Mouse (Mus musculus) NIH3T3 (cell line): ENCODE measurements around the gene Pdcl2.

Experiments
- DNase-seq: peaks from one replicate; pipeline ENCODE4 v3.0.0-alpha.2; 2012; ENCODE audit warnings: low read depth

The Pdcl2 gene

DNA sequence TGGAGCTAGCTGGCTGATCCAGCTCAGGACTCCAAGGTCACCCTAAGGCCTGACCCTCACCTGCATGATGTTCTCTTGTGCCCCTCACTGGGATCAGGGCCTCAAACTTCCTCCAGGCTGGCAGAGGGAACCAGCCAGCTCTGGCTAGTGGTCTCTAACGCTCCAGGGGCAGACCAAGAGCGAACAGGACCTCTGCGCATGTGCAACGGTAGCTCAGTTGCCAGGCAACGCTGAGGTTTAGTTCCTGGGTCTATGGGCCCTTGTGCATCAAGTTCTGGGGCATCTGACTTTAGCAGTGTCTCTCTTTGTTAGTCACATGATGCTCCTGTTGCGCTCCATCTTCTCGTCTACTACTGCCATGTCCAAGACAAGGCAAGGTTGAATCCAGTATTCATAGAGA, at the start of gene Pdcl2:
Gene Pdcl2, minus strand, starts transcription at position 204 of the 400 bp plus-strand sequence.
- DNase-seq: no peak

DNA sequence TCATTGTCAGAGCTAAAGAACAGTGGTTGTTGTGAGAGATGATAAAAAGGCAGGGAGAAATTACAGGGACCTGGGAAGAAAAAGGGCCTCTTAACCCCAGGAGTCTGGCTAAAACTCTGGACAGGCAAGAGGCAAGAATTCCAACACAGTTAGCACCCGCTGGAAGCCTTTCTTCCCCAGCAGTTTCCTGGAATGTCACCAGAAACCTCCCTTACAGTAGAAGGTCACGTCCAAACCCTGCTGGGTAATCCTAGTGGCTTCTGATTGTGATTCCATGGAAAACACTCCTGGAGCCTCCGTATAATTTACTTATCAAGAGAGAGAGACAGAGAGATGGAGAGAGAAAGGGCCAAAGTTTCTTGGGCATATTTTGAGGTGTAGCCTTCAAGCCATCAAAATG, 48.3 kb upstream of the Pdcl2 start:
- no peak for DNase-seq

DNA sequence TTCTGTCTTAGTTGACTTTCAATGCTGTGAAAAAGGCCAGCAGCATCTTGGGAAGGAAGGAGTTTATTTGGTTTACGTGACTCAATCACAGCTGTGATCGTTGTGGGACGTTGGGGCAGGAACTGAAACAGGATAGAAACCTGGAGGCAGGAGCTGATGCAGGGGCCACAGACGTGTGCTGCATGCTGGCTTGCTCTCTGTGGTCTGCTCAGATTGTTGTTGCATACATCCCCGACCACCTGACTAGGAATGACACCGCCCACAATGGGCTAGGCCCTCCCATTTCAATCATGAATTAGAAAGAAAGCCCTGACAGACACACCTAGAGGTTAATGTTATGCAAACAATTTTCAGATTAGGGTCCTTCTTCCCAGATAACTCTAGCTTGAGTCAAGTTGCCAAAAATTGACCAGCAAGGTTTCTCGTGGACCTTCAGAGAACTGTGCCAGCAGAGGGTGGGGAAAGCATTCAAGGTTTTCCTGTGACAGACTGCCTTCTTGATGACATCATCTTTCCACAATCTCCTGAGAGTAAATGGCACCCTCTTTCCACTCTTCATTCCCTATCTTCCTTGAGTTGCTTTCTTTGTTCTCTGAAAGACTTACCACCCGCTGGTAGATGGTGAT, 38.4 kb upstream of the Pdcl2 start:
- no peak for DNase-seq

DNA sequence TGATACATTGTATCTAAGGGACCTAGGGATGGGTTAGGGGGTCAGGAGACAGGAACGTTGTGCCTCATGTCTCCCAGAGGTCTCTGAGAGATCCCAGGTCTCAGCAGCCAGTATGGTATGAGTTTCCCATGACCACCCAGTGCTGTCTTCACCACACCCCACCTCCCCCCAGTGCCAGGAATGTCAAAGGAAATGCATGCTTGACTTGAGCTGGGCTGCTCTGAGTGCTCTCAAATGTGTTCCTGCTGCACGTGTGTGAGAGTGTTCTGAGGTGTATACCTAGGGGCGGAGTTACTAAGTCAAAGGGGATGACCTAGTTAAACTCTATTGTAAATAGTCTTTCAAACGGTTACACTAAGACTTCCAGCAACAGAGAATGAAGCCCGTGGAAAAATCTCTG, 34.5 kb upstream of the Pdcl2 start:
- no peak for DNase-seq

DNA sequence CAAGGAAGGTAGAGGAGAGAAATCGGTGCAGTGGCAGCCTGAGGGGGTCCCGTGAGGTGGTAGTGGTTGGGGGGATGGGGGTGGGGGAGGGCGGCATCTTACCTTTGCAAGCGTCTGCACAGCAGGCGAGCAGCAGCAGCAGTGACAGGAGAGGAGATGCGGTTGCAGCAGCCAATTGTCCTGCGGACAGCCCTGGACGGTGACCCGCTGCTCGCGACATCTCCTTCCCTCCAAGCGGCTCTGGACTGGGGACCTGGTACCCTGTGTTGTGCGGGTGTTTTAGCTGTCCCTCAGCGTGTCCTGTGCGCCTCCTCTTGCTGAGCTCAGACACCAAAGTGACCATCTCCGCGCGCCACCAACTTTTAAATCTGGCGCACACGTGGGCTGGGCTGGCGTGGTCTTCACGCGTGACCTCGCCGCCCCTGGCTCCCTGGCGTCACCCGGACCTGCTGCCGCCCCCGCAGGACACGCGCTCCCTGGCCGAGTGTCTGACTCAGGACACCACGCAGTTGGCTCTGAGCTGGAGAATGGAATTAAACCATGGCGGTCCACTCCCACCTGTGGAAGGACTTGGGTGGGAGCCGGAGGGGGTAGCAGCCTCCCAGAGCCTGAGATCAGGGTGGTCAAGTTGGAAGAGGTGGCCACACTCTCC, 32.6 kb upstream of the Pdcl2 start, which contains the start of gene Nmu:
Gene Nmu, minus strand, starts transcription at position 336 of the 652 bp plus-strand sequence.
- no peak for DNase-seq

DNA sequence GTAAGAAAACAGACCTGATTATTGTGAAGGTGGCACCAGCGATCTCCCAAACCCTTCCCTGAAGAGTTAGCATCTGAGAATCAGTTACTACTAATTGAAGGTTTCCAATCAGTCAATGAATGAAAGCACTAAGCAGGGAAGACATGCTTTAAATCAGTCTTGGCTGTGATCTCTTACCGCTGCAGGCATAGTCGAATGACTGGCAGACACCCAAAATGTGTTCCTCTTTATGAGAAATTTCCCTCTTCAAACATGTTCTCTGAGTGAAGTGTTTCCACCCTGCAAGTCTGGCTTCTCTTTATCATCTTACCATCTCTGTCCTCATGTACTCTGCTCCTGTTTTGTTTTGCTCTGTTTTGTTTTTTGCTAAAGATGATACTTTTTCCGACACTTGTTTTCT, 29.8 kb upstream of the Pdcl2 start:
- peak; percentile 16 for DNase-seq

DNA sequence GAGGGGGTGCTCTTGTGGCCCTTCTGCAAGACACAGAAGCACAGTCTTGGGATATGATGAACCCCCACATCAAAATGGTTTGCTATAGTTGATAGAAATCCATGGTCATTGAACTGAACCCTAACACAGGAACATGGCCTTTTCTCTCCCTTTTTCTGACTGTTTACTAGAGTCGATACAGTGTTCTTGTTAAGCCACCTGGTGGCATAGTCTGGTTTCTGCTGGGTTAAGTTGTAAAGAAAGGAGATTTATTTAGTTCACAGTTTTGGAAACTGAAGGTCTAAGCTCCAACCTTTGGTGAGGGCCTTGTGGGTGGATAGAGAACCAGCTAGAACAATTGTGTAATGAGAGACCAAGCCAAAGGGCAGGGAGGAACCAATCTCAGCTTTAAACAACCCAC, 29.1 kb upstream of the Pdcl2 start:
- DNase-seq: peak; percentile 48

DNA sequence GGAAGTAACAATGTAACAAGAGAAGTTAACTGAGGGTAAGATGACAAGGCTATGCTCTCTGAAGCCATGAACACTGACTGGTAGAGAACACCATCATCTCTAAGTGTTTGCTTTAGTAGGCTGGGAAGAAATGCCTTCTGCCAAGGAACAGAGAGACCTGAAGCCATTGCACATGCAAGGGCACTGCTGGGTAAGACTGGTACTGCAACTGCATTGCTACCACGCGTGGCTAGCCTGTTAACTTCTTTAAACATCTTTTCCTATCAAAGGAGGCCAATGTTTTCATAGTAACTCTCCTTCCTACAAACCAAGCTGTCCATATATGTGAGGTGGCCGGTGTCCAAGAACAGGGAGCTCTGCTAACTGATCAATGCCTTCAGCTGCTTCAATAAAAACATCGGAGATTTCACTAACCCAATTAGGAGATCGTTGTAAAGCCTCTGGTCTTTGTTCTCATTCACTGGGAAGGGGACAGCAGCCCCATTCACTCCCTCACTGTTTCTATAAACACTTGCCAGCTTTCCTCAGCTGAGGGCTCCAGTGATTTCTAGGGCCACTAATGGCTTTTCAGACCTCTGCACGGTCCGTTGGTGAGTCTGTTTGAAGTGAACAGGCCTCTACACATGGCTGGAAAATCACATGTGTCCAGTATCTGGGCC, 21.1 kb upstream of the Pdcl2 start:
- no peak for DNase-seq

DNA sequence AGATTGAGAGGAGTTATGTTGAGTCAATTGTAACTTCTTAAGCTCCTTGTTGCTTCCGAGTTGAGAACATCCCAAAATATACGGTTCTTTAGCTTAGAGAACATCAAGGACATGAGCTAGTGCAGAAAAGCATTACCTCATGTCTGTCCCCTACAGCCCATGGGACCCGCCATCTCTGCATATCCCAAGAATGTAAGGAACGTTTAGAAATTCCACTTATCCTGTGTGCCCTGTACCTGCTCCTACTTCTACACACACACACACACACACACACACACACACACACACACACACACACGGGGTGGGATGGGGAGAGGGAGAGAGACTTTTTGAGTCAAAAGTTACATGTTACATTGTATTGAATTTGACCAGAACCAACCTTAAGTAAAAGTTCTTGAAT, 20.6 kb upstream of the Pdcl2 start:
- no peak for DNase-seq

DNA sequence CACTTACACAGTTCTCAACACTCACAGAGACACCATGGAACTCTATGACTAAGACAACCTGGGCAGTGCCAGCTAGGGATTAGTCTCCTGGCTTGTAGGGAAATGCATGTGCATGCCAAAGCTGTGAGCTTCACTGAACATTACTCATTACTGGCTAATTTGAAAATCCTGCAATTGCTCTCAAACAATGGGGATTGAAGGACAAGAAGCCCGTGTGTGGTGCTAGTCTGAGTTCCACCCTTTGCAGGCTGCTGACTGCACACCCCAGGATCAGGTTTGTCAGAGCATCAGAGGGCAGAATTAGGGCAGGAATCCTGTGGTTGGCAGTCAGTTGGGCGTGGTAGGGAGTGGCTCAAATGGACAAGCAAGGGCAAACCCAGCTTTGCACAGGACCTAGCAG, 15.2 kb upstream of the Pdcl2 start:
- peak; percentile 76 for DNase-seq

DNA sequence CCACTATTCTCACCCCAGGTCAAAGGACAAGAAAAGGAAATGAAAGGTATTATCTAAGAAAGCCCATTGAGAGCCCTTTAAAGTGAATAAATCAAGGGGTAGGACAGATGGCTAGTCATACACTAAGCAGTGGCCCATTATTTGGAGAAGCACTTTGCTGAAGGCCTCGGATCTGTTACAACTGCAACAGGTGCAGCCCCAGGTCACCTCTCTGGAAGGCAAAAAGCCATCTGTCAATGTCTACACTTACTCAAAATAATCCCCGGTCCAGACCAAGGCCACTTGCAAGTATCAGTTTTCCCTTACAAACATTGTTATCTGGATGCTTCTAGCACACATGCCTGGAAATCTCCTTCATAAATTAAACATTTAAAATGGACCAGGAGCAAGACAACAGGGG, 10.0 kb upstream of the Pdcl2 start:
- no peak for DNase-seq

DNA sequence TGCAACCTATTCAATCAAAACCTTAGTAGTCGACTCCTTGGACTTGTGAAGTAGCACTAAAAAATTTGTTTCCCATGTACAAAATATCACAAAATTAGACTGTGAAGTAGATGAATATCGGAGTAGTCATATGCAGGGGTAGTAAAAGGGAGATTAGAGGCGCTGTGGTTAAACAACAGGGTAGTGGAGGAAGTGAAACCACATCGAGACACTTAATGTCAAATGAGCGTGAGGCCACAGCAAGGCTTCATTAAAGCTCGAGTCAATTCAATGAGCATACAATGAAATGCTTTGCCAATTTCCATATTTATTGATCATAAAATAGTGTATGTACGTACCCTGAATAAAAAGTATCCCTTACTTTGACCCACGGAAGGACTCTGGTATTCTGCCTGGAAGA, 6.1 kb upstream of the Pdcl2 start:
- no peak for DNase-seq

DNA sequence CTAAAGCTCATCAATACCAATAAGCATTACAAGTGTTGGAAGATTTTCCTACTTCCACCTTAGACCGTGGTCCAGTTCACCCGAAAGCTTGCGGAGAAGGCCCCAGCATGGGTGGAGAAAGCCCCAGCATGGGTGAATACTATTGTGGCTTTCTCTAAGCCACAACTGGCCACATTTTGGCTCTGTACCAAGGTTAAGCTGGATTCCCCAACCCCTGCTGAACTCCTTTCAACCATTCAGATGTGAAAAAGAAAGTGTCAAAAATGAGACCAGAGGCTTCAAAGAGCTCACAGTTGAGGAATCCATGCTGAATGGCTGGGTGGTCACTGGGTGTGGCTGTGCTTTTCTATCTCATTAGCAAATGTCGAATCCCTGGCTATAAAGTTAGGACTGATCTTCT, 2.9 kb upstream of the Pdcl2 start:
- no peak for DNase-seq

DNA sequence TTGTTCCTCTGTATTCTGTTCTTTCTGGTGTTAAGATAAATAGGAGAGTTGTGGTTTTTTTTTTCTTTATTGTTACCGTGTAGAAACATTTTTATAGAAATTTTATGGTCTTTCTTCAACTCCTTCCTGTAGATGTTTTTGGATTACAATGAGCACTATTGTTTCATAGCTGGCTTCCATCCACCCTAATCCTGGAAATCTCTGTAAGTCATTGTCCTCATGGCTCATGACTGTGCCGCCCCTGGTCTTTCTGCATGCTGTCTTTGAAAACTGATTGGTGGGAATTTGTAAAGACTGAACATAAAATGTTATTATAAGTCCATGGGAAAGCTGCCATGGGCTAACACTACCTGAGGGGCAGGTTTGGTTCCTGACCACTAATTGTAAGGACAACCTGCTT, 3.7 kb downstream of the Pdcl2 start:
- DNase-seq: peak; percentile 52

DNA sequence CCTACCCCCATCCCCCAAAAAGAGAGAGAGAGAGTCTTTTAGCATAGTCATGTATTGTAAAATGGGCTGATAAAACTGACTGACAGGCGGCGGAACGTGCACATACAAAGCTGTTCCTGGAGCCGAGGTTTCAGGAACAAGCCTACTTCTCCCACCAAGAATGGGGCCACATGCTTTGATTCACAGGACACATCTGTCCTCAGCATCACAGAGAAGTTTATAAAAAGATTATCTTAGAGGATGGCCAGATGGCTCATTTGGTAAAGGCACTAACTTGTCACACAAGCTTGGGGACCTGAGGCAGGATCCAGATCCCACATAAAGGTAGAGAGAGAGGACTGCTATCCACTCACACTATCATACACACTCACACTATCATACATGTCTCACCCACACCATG, 5.8 kb downstream of the Pdcl2 start:
- no peak for DNase-seq

DNA sequence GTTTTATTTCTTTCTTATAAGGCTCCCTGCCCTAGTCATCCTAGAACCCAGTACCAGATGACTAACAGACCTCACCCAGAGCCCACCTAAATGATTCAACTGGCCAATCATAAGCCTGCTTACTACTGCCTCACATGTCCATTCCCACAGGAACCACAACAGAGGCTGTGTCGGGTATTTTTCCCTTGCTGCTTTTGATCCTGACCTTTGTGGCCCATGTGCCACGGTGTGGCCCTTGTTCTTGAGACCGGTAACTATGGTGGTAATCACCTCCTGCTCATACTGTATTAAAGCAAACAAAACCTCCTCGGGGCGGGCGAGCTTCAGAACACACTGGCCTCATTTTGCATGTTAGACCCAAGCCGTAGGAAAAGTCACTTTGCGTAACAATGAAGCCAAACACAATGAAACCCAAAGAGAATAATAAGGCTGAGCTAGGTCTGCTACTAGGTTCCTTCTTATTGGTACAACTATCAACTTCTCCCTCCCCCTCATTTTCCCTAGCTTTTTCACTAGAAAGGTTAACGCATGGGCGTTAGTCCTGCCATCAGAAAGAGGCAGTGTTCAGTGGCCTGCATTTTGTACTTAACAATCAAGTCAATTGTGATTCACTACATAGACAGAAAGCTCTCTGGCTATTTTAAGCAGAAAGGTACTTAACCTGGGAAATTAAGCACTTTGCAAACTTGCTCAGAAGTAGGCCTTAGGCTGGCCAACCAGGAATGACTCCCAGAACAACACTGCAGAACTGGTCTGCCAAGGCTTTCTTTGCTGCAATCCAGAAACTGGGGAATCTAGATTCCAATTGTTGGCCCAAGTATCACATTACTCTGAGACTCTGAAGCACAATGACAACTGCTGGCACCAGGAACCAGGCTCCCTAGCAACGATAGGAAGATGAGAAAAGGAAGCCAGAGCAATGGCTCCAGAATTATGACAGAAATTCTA, 9.4 kb downstream of the Pdcl2 start:
- DNase-seq: peak; percentile 12

DNA sequence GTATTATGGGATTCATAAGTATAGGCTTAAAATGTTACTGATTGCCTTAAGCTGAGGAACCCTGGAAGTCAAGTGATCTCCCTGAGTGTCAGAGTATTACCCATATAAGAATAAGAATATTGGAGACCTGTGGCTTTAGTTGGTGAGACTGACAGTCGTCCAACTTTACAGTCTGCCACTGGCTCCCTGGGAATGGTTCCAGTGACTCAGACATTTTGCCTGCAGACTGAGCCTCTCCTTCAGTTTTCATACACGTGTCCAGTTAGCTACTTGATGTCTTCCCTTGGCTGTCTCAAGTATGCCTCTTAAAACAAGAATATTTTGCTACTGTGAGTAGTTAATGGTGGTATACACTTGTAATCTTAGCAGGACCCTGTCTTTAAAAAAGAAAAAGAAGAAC, 22.8 kb downstream of the Pdcl2 start:
- peak; percentile 15 for DNase-seq

DNA sequence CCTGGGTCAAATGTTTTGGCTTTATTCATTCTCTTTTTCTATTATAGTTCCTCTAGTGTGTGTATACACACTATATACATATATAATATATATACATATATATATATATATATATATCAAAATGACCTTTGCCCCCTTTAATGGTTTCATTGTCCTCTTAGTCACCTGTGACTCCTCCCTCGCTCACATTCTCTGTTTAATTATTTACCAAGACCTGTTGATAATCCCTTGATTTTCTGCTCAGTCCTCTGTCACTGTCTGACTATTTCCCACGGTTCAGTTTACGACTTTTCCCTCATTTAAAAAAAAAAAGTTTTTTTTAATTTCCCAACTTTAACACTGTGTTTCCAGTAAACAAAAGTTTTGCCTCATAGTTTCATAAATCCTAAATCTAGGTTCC, 24.7 kb downstream of the Pdcl2 start:
- no peak for DNase-seq

DNA sequence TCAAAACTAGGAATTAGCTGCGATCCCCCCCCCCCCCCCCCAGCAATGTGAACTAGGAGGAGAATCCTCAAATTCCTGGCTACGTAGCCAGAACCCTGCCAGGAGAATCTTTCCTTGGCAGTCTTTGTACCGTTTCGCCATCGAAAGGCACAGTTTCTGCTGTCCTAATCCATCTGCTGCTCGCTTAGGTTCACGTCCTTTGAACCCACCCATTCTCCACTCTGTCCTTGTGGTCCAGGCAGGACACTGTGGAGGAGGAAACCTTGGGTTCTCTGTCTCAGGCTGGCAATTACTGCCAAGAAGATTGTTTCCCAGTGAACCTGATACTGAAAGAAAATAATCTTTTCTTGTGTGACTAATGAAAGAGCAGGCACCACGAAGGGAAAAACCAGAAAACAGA, 25.3 kb downstream of the Pdcl2 start:
- DNase-seq: peak; percentile 41

DNA sequence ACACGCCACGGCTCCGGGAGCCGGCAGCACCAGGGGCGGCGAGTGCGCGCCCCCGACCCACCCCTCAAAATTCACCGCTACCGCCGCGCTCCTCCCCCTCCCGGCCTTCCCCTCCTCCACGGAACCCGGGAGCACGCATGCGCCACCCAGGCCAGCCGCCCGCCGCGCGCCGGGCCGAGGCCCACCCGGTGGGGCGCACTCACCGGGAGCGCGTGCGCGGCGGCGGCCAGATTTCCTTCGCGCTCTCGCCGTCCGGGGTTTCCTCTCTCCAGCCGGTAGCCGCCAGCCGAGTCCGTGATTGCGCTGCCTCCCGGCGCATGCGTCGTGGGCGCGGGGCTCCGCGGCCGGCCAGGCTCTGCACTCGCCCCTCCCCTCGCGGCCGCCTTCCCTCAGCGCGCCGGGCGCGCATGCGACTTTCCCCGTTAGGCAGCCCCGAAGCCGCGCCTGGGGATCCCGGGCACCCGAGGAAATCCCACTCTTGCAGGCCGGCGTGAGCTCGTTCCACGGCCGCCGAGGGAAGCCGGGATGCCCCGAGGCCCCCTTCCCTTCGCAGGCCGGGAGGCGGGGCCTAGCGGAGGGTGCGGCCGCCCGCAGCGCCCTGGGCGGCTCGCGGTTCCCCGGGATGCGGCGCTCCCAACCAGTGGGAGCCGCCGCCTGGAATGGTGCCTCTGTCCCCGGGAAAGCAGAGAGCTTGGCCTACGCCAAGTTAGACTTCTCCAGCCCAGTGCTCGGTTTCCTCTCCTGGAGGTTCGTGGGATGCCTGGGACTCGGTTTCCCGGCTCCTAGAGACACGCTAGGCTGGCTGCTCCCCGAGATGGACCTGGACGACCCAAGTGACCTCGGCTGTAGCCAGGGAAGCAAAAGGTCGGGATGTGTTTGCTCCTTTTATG, 26.3 kb downstream of the Pdcl2 start, which contains the start of gene Clock:
Gene Clock, minus strand, starts transcription at position 341 of the 890 bp plus-strand sequence.
- DNase-seq: peak; percentile 95

DNA sequence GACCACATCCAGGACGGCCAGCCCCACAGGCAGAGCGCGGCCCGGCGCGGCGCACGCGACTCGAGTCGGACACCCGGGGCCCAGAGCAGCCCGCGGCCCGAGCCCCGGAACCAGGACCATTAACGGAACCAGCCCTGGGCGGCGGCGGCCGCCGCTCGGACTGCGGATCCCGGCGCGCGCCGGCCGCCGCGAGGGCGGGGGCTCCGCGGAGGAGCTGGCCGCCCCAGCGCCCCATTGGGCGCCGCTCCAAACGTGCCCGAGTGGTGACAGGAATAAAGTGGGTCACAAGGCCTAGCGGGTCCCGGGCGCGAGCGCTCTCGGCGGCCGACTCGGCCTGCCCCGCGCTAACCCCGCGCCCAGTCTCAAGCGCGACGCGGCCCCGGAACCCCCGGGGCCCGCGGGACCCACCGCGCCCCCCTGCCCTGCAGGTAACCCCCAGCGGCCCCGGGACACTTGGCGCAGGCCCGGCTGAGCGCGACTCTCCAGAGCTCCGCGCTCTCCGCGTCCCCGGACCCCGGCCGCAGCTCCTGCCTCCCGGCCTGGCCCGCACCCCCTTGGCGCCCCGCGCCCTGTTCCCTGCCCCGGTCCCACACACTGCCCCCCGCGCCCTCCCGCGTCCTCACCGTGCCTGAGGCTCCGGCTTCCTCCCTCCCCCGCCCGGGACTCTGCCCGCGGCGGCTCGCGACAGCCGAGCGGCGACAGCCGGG, 27.1 kb downstream of the Pdcl2 start:
- peak; percentile 80 for DNase-seq
